ENCODE assay signal across 8 mouse cellular contexts in genomic region chr10:67115115-67115514, GRCm38 (mm10). TPM values are rescaled to one million over a fixed set of nuclear protein-coding genes. Genes with fewer than 3 reads are reported as not detected.
DNase-seq lines count a peak whose midpoint lies in the region; ATAC-seq lines count a peak whose summit lies in the region.

No protein-coding gene starts in this region.

- 0 out of 2 replicates have a peak, but pooled peaks have one; percentile 24 for ATAC-seq in kidney, embryonic 16.5 days (ENCODE audit: low FRiP score, low TSS enrichment)
- no peak for ATAC-seq in limb, embryonic 15.5 days (ENCODE audit: insufficient number of reproducible peaks, low FRiP score, low TSS enrichment, low read depth)

- peak overlapping the region; percentile 85 for H3K27ac ChIP-seq in kidney, embryonic 16.5 days (ENCODE audit: low read length)
- H3K27ac ChIP-seq in limb, embryonic 15.5 days = peak overlapping the region; percentile 65

- H3K4me2 ChIP-seq in kidney, embryonic 16.5 days (replicated peaks; ENCODE audit: low read depth, low read length) = no peak overlapping the region
- no peak overlapping the region for H3K4me2 ChIP-seq in limb, embryonic 15.5 days

- DNase-seq in kidney, adult 8-10 months = no peak
- peak; percentile 80 for DNase-seq in MN1 (ENCODE audit: low spot score)
- DNase-seq in heart, adult 8-10 months (ENCODE audit: low spot score) = peak; percentile 77
- DNase-seq in urinary bladder, postnatal 4 days (ENCODE audit: low spot score in 2 of 2) = no peak
- DNase-seq in thymus, postnatal 14 days = no peak
- DNase-seq in cerebellum, adult 18-20 months = no peak

- no peaks in the 10 kb centered on the region for H3K36me3 ChIP-seq in kidney, embryonic 16.5 days (ENCODE audit: insufficient read depth, low read length)
- no peaks in the 10 kb centered on the region for H3K36me3 ChIP-seq in limb, embryonic 15.5 days

- no peaks in the 10 kb centered on the region for H3K27me3 ChIP-seq in kidney, embryonic 16.5 days (ENCODE audit: insufficient read depth, low read length)
- H3K27me3 ChIP-seq in limb, embryonic 15.5 days = no peaks in the 10 kb centered on the region

- no peak overlapping the region for H3K4me3 ChIP-seq in kidney, embryonic 16.5 days (ENCODE audit: low read length)
- no peak overlapping the region for H3K4me3 ChIP-seq in limb, embryonic 15.5 days

- H3K4me1 ChIP-seq in kidney, embryonic 16.5 days (ENCODE audit: insufficient read depth, low read length) = peaks cover 60% of the 10 kb centered on the region
- peaks cover 57% of the 10 kb centered on the region for H3K4me1 ChIP-seq in limb, embryonic 15.5 days

- 16% methylated on average over 6 of the region's 6 CpGs for WGBS in kidney, embryonic 16.5 days
- 14% methylated on average over 6 of the region's 6 CpGs for WGBS in limb, embryonic 15.5 days

- H3K9me3 ChIP-seq in kidney, embryonic 16.5 days (ENCODE audit: low read length) = no peaks in the 10 kb centered on the region
- no peaks in the 10 kb centered on the region for H3K9me3 ChIP-seq in limb, embryonic 15.5 days

- peak overlapping the region; percentile 35; the same call in 1 of the 2 replicates for H3K9ac ChIP-seq in kidney, embryonic 16.5 days (replicated peaks; ENCODE audit: low read length)
- H3K9ac ChIP-seq in limb, embryonic 15.5 days = no peak overlapping the region

RNA-seq across cellular contexts. Expression of gene Reep3, which starts 18.4 kb away (rescaled TPM):
- 41.6 and 51.0 TPM in 2 replicates for polyA plus RNA-seq in kidney, embryonic 16.5 days (2015; fragmentation: Nextera tagmentation; extraction: Ambion mirVana)
- total RNA-seq in heart, adult 8-10 months (2022) = 10 to 100 TPM; 16.3 to 19.9 (median 17.9) TPM
- 54.9 and 55.0 TPM in 2 replicates for polyA plus RNA-seq in limb, embryonic 15.5 days (2015; fragmentation: Nextera tagmentation; extraction: Ambion mirVana)

RNA-seq across cellular contexts. Expression of gene Jmjd1c, which starts 19.2 kb away (rescaled TPM):
- 30.5 and 33.7 TPM in 2 replicates for polyA plus RNA-seq in kidney, embryonic 16.5 days (2015; fragmentation: Nextera tagmentation; extraction: Ambion mirVana)
- 10 to 100 TPM; 35.9 to 38.7 (median 37.9) TPM for total RNA-seq in heart, adult 8-10 months (2022)
- polyA plus RNA-seq in limb, embryonic 15.5 days (2015; fragmentation: Nextera tagmentation; extraction: Ambion mirVana) = 41.8 and 46.5 TPM in 2 replicates

Comparison
In these comparisons a context has a peak if more than half of its experiments do, and no peak if none do; other contexts are left out.
1. DNase-seq: peak in MN1 (single experiment) and heart, adult 8-10 months (single experiment); none in kidney, adult 8-10 months (0 of 2), urinary bladder, postnatal 4 days (0 of 2), thymus, postnatal 14 days (single experiment) and cerebellum, adult 18-20 months (0 of 2).